Comparison of ENCODE assay signal across 8 mouse cellular contexts in the genomic region with DNA sequence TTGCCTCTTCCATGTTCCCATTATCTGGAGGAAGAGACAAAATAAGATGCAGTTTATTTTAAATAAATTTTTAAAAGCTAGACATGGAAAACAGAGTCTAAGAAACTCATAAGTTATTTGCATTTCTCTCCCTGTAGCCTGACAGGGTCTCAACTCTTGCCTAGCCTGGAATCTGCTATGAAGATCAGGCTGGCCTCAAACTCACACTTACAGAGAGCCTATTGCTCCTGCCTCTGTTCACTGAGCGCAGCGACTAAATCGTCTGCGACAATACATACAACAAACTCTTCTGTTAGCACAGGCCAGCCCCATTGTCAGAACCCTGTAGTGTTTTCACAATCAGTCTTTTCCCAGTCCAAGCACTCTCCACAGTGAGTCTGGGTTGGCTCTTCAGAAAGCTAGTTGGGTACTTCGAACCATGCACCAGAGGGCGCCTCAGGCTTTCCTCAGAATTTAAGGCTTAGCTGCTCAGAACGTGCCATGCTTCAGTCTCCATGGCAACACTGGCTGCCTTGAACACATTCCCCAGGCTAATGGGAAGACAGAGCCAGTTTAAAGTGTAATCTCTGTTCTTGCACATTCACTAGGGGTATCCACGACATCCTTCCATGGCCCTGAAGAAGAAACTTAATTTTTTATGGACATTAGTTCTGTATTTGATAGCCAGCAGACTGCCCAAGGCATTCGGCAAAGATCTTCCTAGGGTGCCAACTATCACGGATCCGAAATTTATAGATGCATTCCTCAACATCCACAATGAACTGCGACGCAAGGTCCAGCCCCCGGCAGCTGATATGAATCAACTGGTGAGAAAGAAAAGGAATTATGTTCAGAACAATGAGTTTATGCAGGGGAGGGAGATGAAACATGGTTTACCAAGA. TPM values are rescaled to one million over a fixed set of nuclear protein-coding genes. Genes with fewer than 3 reads are reported as not detected.
DNase-seq lines count a peak whose midpoint lies in the region; ATAC-seq lines count a peak whose summit lies in the region.

TSS of gene Glipr1l1 (plus strand) at position 488 of the 881 bp plus-strand sequence.

- DNase-seq in gastrocnemius, postnatal 14 days, result peak; percentile 14
- DNase-seq in gastrocnemius, adult 8-10 months (ENCODE audit: low spot score in 2 of 2), result no peak
- DNase-seq in adrenal gland, postnatal 4 days (ENCODE audit: low spot score in 2 of 2), result peak; percentile 10 to 17
- DNase-seq in embryonic facial prominence, embryonic 14.5 days (ENCODE audit: low spot score), result peak; percentile 81
- peak; percentile 79 to 81 for DNase-seq in layer of hippocampus, postnatal 36 days
- peak; percentile 65 for DNase-seq in lung, postnatal 36 days
- DNase-seq in right cerebral cortex, adult 2 months (ENCODE audit: low spot score in 2 of 2), result peak; percentile 86 to 88

- H3K4me1 ChIP-seq in embryonic facial prominence, embryonic 14.5 days (ENCODE audit: control insufficient read depth, insufficient read depth, low read length), result no peaks in the 10 kb centered on the region
- no peaks in the 10 kb centered on the region; the same call in none of the 2 replicates for H3K4me1 ChIP-seq in hindbrain, embryonic 16.5 days (ENCODE audit: control insufficient read depth, insufficient read depth, low read depth, low read length)

- H3K4me3 ChIP-seq in embryonic facial prominence, embryonic 14.5 days (ENCODE audit: low read depth, low read length), result no peak within 1 kb of the TSS
- no peak within 1 kb of the TSS for H3K4me3 ChIP-seq in hindbrain, embryonic 16.5 days (ENCODE audit: low read length)

- intact Hi-C loops in gastrocnemius, postnatal 14 days (cut with DNase I; ENCODE audit: low total_unique reads), result no loop called here

- H3K36me3 ChIP-seq in embryonic facial prominence, embryonic 14.5 days (ENCODE audit: control insufficient read depth, insufficient read depth, low read length), result no peaks in the 10 kb centered on the region
- H3K36me3 ChIP-seq in hindbrain, embryonic 16.5 days (ENCODE audit: control insufficient read depth, insufficient read depth, low read length), result no peaks in the 10 kb centered on the region

- 49% methylated on average over 14 of the region's 14 CpGs for WGBS in embryonic facial prominence, embryonic 14.5 days
- 35% methylated on average over 14 of the region's 14 CpGs for WGBS in hindbrain, embryonic 16.5 days

- H3K9ac ChIP-seq in embryonic facial prominence, embryonic 14.5 days (ENCODE audit: low read depth, low read length), result no peak within 1 kb of the TSS
- H3K9ac ChIP-seq in hindbrain, embryonic 16.5 days (ENCODE audit: low read depth, low read length), result no peak within 1 kb of the TSS

- H3K9me3 ChIP-seq in embryonic facial prominence, embryonic 14.5 days (ENCODE audit: control insufficient read depth, low read length), result no peaks in the 10 kb centered on the region
- no peaks in the 10 kb centered on the region for H3K9me3 ChIP-seq in hindbrain, embryonic 16.5 days (ENCODE audit: control insufficient read depth, low read length)

- no peak within 1 kb of the TSS for H3K27ac ChIP-seq in embryonic facial prominence, embryonic 14.5 days (replicated peaks; ENCODE audit: low read depth, low read length)
- H3K27ac ChIP-seq in hindbrain, embryonic 16.5 days (ENCODE audit: low read depth, low read length), result no peak within 1 kb of the TSS

- no peak within 1 kb of the TSS for H3K4me2 ChIP-seq in embryonic facial prominence, embryonic 14.5 days (ENCODE audit: low read depth, low read length)
- peak within 1 kb of the TSS; percentile 38 for H3K4me2 ChIP-seq in hindbrain, embryonic 16.5 days (ENCODE audit: low read length)

- ATAC-seq in embryonic facial prominence, embryonic 14.5 days (ENCODE audit: low read depth), result peak; percentile 86
- ATAC-seq in hindbrain, embryonic 16.5 days, result peak; percentile 100

- H3K27me3 ChIP-seq in embryonic facial prominence, embryonic 14.5 days (replicated peaks; ENCODE audit: control insufficient read depth, insufficient read depth, low read length), result no peaks in the 10 kb centered on the region
- H3K27me3 ChIP-seq in hindbrain, embryonic 16.5 days (replicated peaks; ENCODE audit: control insufficient read depth, insufficient read depth, low read length), result no peaks in the 10 kb centered on the region

RNA-seq across cellular contexts. Expression of gene Glipr1l1, which starts in this region (rescaled TPM):
- total RNA-seq in gastrocnemius, postnatal 14 days (2021), result not detected
- total RNA-seq in gastrocnemius, adult 8-10 months (2022), result not detected
- total RNA-seq in adrenal gland, postnatal 4 days (2021), result not detected
- not detected in 2 replicates for polyA plus RNA-seq in embryonic facial prominence, embryonic 14.5 days (2014; fragmentation: Nextera tagmentation; extraction: Ambion mirVana)
- 0.24 TPM in 1 of 2 replicates, not detected in the other for polyA plus RNA-seq in hindbrain, embryonic 16.5 days (2015; fragmentation: Nextera tagmentation; extraction: Ambion mirVana)
- not detected for total RNA-seq in layer of hippocampus, postnatal 36 days (2021)

Comparison
In these comparisons a context has a peak if more than half of its experiments do, and no peak if none do; other contexts are left out.
1. Peak in DNase-seq in gastrocnemius, postnatal 14 days; RNA of the gene not detected or under 1 TPM.
2. Peak in DNase-seq in adrenal gland, postnatal 4 days; RNA of the gene not detected or under 1 TPM.
3. Peak in DNase-seq and ATAC-seq in embryonic facial prominence, embryonic 14.5 days; RNA of the gene not detected or under 1 TPM.
4. Peak in ATAC-seq and H3K4me2 ChIP-seq in hindbrain, embryonic 16.5 days; RNA of the gene not detected or under 1 TPM.
5. Peak in DNase-seq in layer of hippocampus, postnatal 36 days; RNA of the gene not detected or under 1 TPM.
6. DNase-seq: peak in lung, postnatal 36 days (single experiment) and right cerebral cortex, adult 2 months (2 of 2); none in gastrocnemius, adult 8-10 months (0 of 2).